Mouse (Mus musculus) heart, adult 9 months (tissue): ENCODE measurements around the gene Sprr2j-ps.

Experiments used
- DNase-seq, 2 experiments: peaks; one replicate each; pipeline ENCODE4 v3.0.0; 2022; ENCODE audit warnings: low spot score in 2 of 2

The Sprr2j-ps gene

DNA sequence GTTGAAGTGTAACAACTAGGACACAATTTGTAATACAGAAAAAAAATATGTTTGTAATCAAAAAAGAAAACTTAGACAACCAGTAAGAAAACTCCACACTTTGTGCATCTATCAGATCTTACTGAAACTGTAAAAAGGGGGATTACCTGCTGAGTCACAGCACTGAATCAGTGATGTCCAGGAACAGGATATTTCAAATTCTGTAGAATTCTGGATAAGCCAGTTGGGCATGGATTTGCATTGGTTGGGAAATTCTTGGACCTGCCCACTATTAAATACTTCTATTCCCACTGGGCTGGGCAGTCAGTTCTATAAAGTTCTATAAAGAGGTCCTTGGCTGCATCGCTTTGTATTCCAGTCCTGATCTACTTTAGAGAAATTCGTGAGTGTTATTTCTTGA, at the start of gene Sprr2j-ps:
TSS of gene Sprr2j-ps (plus strand) at position 301 of the 400 bp plus-strand sequence.
- DNase-seq: no peak

GRCm38 (mm10) chr3:92373613-92374012, 44.3 kb upstream of the Sprr2j-ps start:
- no peak for DNase-seq

- no peak for DNase-seq
Observed at GRCm38 (mm10) chr3:92385385-92385784, 32.5 kb upstream of the Sprr2j-ps start, which contains the start of gene Sprr2h. Gene Sprr2h (plus strand): TSS chr3:92385685.

GRCm38 (mm10) chr3:92394301-92394700, 23.6 kb upstream of the Sprr2j-ps start:
- no peak for DNase-seq

DNA sequence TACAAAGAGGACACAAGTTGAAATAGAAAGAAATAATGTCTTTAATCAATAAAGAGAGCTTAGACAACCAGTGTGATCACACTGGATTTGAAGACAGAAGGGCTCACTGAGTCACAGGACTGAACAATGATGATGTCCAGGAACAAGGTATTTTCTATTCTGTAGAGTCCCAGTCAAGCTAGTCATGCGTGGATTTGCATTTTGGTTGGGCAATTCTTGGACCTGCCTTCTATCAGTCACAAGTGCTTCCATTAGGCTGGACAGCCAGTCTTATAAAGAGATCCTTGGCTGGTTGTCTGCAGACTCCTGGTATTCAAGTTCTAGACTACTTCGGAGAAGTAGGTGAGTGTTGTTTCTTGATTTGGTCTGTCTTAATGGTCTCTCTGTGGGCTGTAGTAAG, 10.2 kb upstream of the Sprr2j-ps start, which contains the start of gene Sprr2i:
TSS of gene Sprr2i (plus strand) at position 301 of the 400 bp plus-strand sequence.
- no peak for DNase-seq

DNA sequence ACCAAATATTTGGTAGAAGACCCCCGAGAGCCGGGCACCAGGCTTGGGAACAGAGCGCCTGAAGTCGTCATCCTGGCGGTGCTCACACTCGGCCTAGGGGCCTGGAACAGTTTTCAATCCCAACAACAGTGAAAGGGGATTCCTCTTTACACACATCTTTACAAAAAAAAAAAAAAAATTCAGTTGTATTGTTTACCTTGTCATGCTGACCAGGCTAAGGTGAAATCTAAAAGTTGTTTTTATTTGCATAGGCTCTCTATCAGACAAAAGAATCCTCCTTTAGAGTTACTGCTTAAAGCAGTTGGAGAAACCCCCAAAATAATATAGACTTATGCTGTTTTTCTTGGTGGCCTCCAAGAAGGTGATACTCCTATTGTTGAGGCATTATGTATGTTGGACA, 11.4 kb downstream of the Sprr2j-ps start, which contains the start of gene Gm9774:
TSS of gene Gm9774 (minus strand) at position 101 of the 400 bp plus-strand sequence.
- no peak for DNase-seq

GRCm38 (mm10) chr3:92432282-92432681, 14.4 kb downstream of the Sprr2j-ps start, which contains the start of gene Sprr2k:
Gene Sprr2k (plus strand): TSS chr3:92432582.
- DNase-seq: no peak

GRCm38 (mm10) chr3:92438689-92439088, 20.8 kb downstream of the Sprr2j-ps start, which contains the start of gene Sprr1b:
Gene Sprr1b (minus strand): TSS chr3:92438789.
- no peak for DNase-seq

GRCm38 (mm10) chr3:92440177-92440576, 22.3 kb downstream of the Sprr2j-ps start:
- DNase-seq: no peak

DNA sequence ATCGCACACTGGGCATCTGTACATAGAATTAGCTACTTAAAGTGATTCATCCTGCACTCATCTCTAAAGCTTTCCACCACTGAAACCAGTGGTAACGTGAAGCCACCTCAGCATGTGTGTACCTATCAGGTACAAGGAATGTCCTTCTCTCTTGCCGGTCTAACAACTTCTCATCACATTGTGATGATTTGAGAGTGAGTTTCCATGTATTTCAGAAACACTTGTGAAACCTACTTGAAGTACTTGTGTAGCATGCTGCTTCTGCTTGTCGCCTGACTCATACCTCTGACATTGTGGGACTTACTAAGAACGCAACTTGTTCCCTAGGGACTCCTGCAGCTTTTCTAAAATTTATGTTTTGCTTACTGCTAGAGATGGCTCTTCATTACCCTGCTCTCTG, 37.3 kb downstream of the Sprr2j-ps start:
- no peak for DNase-seq

GRCm38 (mm10) chr3:92458620-92459019, 40.7 kb downstream of the Sprr2j-ps start, which contains the start of gene Sprr3:
Gene Sprr3 (minus strand): TSS chr3:92458720.
- DNase-seq: no peak

DNA sequence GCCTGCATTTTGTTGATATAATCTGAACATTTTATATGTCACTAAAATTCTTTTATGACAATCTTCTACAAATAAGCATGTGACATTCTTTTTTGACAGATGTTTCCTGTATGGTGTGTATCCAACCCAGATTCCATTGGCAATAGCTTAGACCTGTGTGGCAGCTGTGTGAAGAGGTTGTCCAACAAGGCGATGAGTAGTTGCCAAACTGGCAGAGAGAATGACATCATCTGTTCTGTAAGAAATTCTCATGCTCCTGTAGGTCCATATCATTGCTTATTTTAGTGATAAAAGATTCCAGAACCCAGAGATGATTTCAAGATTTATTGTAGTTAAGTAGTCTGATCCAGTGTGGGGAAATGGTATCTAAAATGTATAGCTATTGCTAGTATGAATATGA, 48.7 kb downstream of the Sprr2j-ps start:
- DNase-seq: no peak

- no peak for DNase-seq
Observed at GRCm38 (mm10) chr3:92467424-92467823, 49.5 kb downstream of the Sprr2j-ps start.
